ENCODE assay signal across 22 mouse cellular contexts in genomic region chr1:160460346-160460745, GRCm38 (mm10).
DNase-seq lines count a peak whose midpoint lies in the region; ATAC-seq and TF ChIP-seq lines count a peak whose summit lies in the region.
"Had no signal": no experiment of that assay in that cellular context is flagged by ENCODE, and none has a peak within 500 bp of the region (broad histone marks: within the 10 kb centered on the region; RNA-seq: fewer than 3 reads in every experiment).

No protein-coding gene starts in this region.

- no peaks in the 10 kb centered on the region for H3K9me3 ChIP-seq in stomach, postnatal 0 days (ENCODE audit: control insufficient read depth, low read length)
- H3K9me3 ChIP-seq: G1E had no signal

- TF ChIP-seq CTCF in stomach, postnatal 0 days (IDR thresholded peaks at IDR 0.05; ENCODE audit: low read depth), result no peak

- no peaks in the 10 kb centered on the region for H3K36me3 ChIP-seq in stomach, postnatal 0 days (ENCODE audit: control insufficient read depth, insufficient read depth, low read length)

- DNase-seq in 416B (ENCODE audit: low read depth), result peak; percentile 12
- DNase-seq in fat pad, adult 2 months (ENCODE audit: extremely low read depth, low read depth, low spot score), result peak; percentile 73
- peak; percentile 79 for DNase-seq in gonadal fat pad, adult 2 months (ENCODE audit: low read depth)
- no peak for DNase-seq in heart, postnatal 10 days
- DNase-seq in stomach, postnatal 0 days (ENCODE audit: low spot score), result no peak
- DNase-seq in thymus, postnatal 0 days (ENCODE audit: low spot score), result no peak
- DNase-seq: adrenal gland, adult 2 months; adrenal gland, adult 8-10 months; adrenal gland, postnatal 10 days; adrenal gland, postnatal 14 days; adrenal gland, postnatal 25 days; adrenal gland, postnatal 36 days; B cell, adult 2 months; cerebellum, adult 11 months; cerebellum, adult 11-12 months; cerebellum, adult 18-20 months; cerebellum, adult 2 months had no signal

- TF ChIP-seq EP300 in stomach, postnatal 0 days (optimal IDR thresholded peaks at IDR 0.05), result no peak

- WGBS in stomach, postnatal 0 days, result 84% methylated on average over 1 of the region's 1 CpGs

- no peak overlapping the region for H3K4me3 ChIP-seq in stomach, postnatal 0 days (ENCODE audit: low read depth, low read length)

- H3K4me2 ChIP-seq in stomach, postnatal 0 days (replicated peaks; ENCODE audit: low read depth), result no peak overlapping the region

- no peaks in the 10 kb centered on the region for H3K27me3 ChIP-seq in stomach, postnatal 0 days (ENCODE audit: control insufficient read depth, insufficient read depth, low read length)
- H3K27me3 ChIP-seq: CH12.LX, Patski had no signal

- no peak for ATAC-seq in stomach, postnatal 0 days (ENCODE audit: low FRiP score, low TSS enrichment)
- ATAC-seq: activated CD4-positive, CD25-positive, alpha-beta regulatory T cell, adult 4 months; CD4-positive, CD25-positive, alpha-beta regulatory T cell, adult 4 months; Patski had no signal

- no peak overlapping the region for H3K9ac ChIP-seq in stomach, postnatal 0 days (ENCODE audit: low read length)

- no peaks in the 10 kb centered on the region for H3K4me1 ChIP-seq in stomach, postnatal 0 days (replicated peaks; ENCODE audit: control insufficient read depth, insufficient read depth)

- no peak overlapping the region for H3K27ac ChIP-seq in stomach, postnatal 0 days (replicated peaks)

- intact Hi-C loops in heart, postnatal 10 days (cut with DNase I), result no loop called here

Comparison
In these comparisons a context has a peak if more than half of its experiments do, and no peak if none do; other contexts are left out.
1. DNase-seq: peak in 416B (single experiment), fat pad, adult 2 months (single experiment) and gonadal fat pad, adult 2 months (single experiment); none in heart, postnatal 10 days (0 of 2), stomach, postnatal 0 days (single experiment) and thymus, postnatal 0 days (single experiment).